Mouse (Mus musculus) lung, embryonic 16.5 days (tissue): ENCODE results near the gene Aoah. TPM values are rescaled to one million over a fixed set of nuclear protein-coding genes. Genes with fewer than 3 reads are reported as not detected.

Source experiments
- ATAC-seq: fragments of 200-750 bp; cut with Nextera tagmentation; 2 replicates; pipeline ENCODE4 v1.8.0; 2017; ENCODE audit warnings: low read depth, mild to moderate bottlenecking, moderate library complexity
- H3K27ac ChIP-seq: fragments of 300-500 bp; sonication (generic); 2 replicates; pipeline ENCODE4 v1.5.1; 2014; ENCODE audit warnings: mild to moderate bottlenecking, control low read depth, low read length
- H3K27me3 ChIP-seq: fragments of 300-500 bp; sonication (generic); 2 replicates; pipeline ENCODE4 v1.6.1; 2014; ENCODE audit warnings: low read depth, low read length, mixed read lengths; ENCODE audit not compliant: control insufficient read depth, insufficient read depth
- H3K36me3 ChIP-seq: fragments of 300-500 bp; sonication (generic); 2 replicates; pipeline ENCODE4 v1.6.1; 2014; ENCODE audit warnings: low read length; ENCODE audit not compliant: control insufficient read depth, insufficient read depth
- H3K4me1 ChIP-seq: fragments of 300-500 bp; sonication (generic); replicated peaks from 2 replicates; pipeline ENCODE4 v1.6.1; 2014; ENCODE audit warnings: low read length, mixed read lengths; ENCODE audit not compliant: control insufficient read depth, insufficient read depth
- H3K4me2 ChIP-seq: fragments of 300-500 bp; sonication (generic); 2 replicates; pipeline ENCODE4 v1.6.1; 2014; ENCODE audit warnings: low read depth, low read length, control low read depth
- H3K4me3 ChIP-seq: fragments of 300-500 bp; sonication (generic); 2 replicates; pipeline ENCODE4 v1.5.1; 2014; ENCODE audit warnings: mild to moderate bottlenecking, low read length, control low read depth
- H3K9ac ChIP-seq: fragments of 300-500 bp; sonication (generic); 2 replicates; pipeline ENCODE4 v1.6.1; 2014; ENCODE audit warnings: low read length, control low read depth
- H3K9me3 ChIP-seq: fragments of 300-500 bp; sonication (generic); 2 replicates; pipeline ENCODE4 v1.6.1; 2016; ENCODE audit warnings: low read length; ENCODE audit not compliant: control insufficient read depth
- WGBS: fragments of 180-500 bp; shearing (Covaris S2); extraction: QIAGEN DNeasy Blood & Tissue Kit; methylation state at CpG from one replicate; pipeline ENCODE4 v1.1.7; 2014; 5-methylcytosine and 5-hydroxymethylcytosine counted together
- polyA plus RNA-seq: library from polyadenylated mRNA; unstranded; fragments of >200 nt; fragmentation: Nextera tagmentation; extraction: Ambion mirVana; gene quantifications from 2 replicates; pipeline ENCODE4 v1.2.1, GENCODE M21; 2015

Aoah gene
- 1.2 and 1.3 TPM in 2 replicates for polyA plus RNA-seq

DNA sequence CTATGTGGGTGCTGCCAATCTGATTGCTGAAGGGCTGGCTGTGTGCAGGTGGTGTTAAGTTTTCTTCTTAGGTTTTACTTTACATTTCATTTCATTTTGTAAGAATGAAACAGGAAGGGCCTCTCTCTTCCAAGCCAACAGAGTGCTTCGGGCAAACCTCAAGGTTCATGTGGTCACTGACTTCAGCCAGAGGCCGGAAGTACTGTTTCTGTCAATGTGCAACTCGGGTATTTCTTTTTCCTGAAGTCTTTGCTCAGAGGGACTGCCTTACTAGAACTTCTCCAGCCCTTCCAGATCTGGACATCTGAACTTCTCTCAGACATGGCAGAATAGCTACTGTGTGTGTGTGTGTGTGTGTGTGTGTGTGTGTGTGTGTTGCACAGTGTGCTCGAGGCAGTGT, at the start of gene Aoah:
TSS of gene Aoah (plus strand) at position 213 of the 400 bp plus-strand sequence.
- H3K9me3 ChIP-seq = no peaks in the 10 kb centered on the region
- no peaks in the 10 kb centered on the region for H3K4me1 ChIP-seq
- no peak within 1 kb of the TSS for H3K4me3 ChIP-seq
- H3K9ac ChIP-seq = no peak within 1 kb of the TSS
- ATAC-seq = no peak
- no peaks in the 10 kb centered on the region for H3K27me3 ChIP-seq
- WGBS = 62% methylated on average over 4 of the region's 4 CpGs
- no peak within 1 kb of the TSS for H3K4me2 ChIP-seq
- H3K36me3 ChIP-seq = no peaks in the 10 kb centered on the region
- H3K27ac ChIP-seq = no peak within 1 kb of the TSS

DNA sequence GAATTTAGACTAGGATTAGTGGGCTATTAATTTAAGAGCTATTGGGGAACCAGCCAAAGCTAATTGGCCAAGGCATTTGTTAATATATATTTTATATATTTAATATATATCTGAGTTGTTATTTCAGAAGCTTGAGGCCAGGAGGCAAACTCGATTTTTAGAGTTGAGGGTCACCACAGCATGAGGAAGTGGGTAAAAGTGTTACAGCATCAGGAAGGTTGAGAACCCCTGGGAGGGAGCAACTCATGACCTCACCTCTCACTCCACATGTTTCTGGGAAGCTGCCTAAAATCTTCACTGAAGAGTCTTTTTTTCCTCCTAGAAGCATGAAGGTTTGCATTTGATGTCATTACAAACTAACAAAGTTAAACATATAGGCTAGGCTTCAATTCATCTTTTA, 39.1 kb upstream of the Aoah start:
- Histone ChIP-seq H3K36me3 (no peaks in the 10 kb centered on the region), H3K4me3 (no peak overlapping the region), H3K4me1 (no peaks in the 10 kb centered on the region), H3K27me3 (no peaks in the 10 kb centered on the region), H3K4me2 (no peak overlapping the region), H3K27ac (no peak overlapping the region), H3K9me3 (no peaks in the 10 kb centered on the region), H3K9ac (no peak overlapping the region)
- ATAC-seq = no peak
- WGBS = 48% methylated on average over 1 of the region's 1 CpGs

DNA sequence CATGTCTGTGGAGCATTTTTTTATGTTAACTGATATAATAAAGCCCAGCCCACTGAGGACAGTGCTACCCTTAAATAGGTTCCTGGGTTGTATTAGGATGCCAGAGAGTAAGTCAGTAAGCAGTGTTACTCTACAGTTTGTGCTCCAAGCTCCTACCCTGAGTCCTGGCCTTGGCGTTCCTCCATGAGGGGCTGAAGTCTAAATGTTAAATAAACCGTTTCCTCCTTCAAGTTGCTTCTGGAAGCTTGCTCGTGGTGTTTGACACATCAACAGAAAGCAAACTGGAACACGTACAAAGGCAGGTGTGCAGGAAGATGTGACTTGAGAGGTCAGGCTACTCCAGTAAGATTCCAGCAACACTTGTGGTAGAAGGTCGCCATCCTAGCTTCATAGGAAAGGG, 10.3 kb upstream of the Aoah start:
- no peaks in the 10 kb centered on the region for H3K9me3 ChIP-seq
- no peaks in the 10 kb centered on the region for H3K36me3 ChIP-seq
- no peaks in the 10 kb centered on the region for H3K4me1 ChIP-seq
- no peak for ATAC-seq
- H3K4me2 ChIP-seq = no peak overlapping the region
- H3K27ac ChIP-seq = no peak overlapping the region
- no peak overlapping the region for H3K9ac ChIP-seq
- H3K4me3 ChIP-seq = no peak overlapping the region
- whole genome bisulfite sequencing = 54% methylated on average over 5 of the region's 5 CpGs
- H3K27me3 ChIP-seq = no peaks in the 10 kb centered on the region

DNA sequence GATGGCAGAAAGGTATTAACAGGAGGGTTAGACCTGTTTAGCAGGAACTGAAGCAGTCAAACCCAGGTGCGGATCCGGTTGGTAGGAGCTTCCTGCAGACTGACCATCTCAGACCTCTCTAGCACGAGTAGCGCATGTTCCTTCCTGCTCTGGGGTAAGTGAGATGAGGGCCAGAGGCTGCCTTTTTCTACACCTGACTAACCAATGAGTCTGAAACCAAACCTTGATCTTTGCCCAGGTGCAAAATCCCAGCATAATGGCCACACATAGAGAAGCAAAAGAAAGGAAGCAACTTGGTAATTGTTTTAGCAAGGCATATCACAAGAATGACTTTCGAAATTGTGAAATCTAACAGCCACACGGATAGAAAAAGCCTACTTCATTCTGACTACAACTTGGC, 9.9 kb upstream of the Aoah start:
- Histone ChIP-seq H3K4me3 (no peak overlapping the region), H3K4me1 (no peaks in the 10 kb centered on the region), H3K9me3 (no peaks in the 10 kb centered on the region), H3K27ac (no peak overlapping the region), H3K4me2 (no peak overlapping the region), H3K27me3 (no peaks in the 10 kb centered on the region), H3K36me3 (no peaks in the 10 kb centered on the region), H3K9ac (no peak overlapping the region)
- ATAC-seq = no peak
- WGBS = 81% methylated on average over 6 of the region's 6 CpGs

DNA sequence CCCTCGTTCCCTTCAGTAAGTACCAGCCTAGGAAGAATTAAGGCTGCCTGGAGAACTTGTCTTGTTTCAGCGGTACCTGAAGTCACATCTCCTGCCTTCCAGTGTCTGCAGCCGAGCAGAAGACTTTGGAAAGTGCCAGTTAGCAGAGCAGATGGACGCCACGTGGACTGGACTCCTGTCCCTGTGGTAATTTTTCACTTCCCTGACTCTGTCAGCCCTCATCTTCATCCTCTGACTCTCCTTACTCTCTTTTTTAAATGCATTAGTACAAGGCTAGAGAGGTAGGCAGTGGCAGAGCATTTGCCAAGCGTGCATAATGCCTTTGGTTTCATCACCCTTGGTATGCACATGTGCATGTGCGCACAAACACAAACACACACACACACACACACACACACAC, 8.0 kb upstream of the Aoah start:
- H3K9ac ChIP-seq = no peak overlapping the region
- H3K36me3 ChIP-seq = no peaks in the 10 kb centered on the region
- no peaks in the 10 kb centered on the region for H3K4me1 ChIP-seq
- no peak overlapping the region for H3K27ac ChIP-seq
- ATAC-seq = no peak
- no peaks in the 10 kb centered on the region for H3K9me3 ChIP-seq
- no peak overlapping the region for H3K4me2 ChIP-seq
- no peak overlapping the region for H3K4me3 ChIP-seq
- H3K27me3 ChIP-seq = no peaks in the 10 kb centered on the region
- 77% methylated on average over 7 of the region's 7 CpGs for WGBS

DNA sequence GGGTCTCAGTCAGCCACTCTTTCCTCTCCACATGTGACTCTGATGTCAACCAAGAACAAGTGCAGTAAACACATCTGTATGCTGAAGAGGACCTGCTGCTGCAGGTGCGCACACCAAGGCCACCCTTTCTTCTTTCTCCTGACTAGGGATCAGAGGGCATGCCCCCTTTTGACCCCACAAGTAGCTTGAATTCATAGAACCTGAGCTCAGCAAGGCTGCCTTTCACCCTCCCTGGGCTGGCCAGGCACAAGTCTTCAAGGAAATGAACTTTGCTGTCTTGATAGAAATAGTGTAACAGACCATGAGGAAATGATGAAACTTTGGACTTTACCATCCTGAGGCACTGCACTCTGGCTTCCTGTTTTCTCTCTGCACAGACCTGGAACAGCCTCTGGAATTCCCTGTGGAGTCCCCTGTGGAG, 7.1 kb upstream of the Aoah start:
- Histone ChIP-seq H3K9ac (no peak overlapping the region), H3K27ac (no peak overlapping the region), H3K27me3 (no peaks in the 10 kb centered on the region), H3K4me2 (no peak overlapping the region), H3K4me1 (no peaks in the 10 kb centered on the region), H3K4me3 (no peak overlapping the region), H3K36me3 (no peaks in the 10 kb centered on the region), H3K9me3 (no peaks in the 10 kb centered on the region)
- no peak for ATAC-seq
- 71% methylated on average over 1 of the region's 1 CpGs for WGBS

DNA sequence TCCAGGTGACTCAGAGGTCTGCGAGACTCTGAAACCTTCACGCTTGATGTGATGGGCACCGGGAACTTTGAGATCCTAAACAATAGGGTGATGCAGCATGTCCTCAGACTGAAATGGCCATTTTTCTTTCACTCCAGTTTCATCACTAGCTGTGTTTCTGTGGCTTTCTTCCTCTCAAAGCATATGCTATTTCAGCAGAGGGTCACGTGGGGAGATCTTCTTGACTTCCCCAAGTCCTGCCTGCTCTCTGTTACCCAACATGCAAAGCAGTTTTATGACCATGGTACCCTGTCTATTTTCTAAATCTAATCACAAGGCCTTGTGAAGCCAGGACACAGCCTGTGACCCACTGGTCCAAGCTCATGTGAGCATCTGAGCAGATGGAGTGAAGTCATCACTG, 6.0 kb upstream of the Aoah start:
- WGBS = 80% methylated on average over 4 of the region's 4 CpGs
- Histone ChIP-seq H3K9me3 (no peaks in the 10 kb centered on the region), H3K27ac (no peak overlapping the region), H3K4me3 (no peak overlapping the region), H3K9ac (no peak overlapping the region), H3K4me2 (no peak overlapping the region), H3K36me3 (no peaks in the 10 kb centered on the region), H3K27me3 (no peaks in the 10 kb centered on the region), H3K4me1 (no peaks in the 10 kb centered on the region)
- no peak for ATAC-seq

DNA sequence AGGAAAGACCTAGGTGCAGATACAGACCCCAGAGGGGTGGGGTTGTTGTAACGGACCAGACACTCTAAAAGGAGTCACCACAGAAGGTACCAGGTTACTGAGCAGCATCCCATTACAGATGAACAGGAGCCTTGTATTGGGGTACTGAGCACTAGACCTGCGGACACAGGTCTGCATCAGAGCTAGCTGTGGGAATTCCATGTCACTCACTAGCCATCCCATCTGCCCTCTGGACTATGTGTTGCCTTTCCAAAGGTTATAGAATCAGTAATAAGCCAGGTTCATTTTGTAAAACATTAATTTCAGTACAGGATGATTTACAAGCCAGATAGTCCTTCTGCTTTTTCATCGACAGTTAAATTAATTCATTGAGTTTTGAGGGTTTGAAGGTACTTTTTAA, 2.7 kb downstream of the Aoah start:
- Histone ChIP-seq H3K27ac (no peak overlapping the region), H3K4me1 (no peaks in the 10 kb centered on the region), H3K9ac (no peak overlapping the region), H3K9me3 (no peaks in the 10 kb centered on the region), H3K4me3 (no peak overlapping the region), H3K4me2 (no peak overlapping the region), H3K27me3 (no peaks in the 10 kb centered on the region), H3K36me3 (no peaks in the 10 kb centered on the region)
- ATAC-seq = no peak
- 86% methylated on average over 3 of the region's 3 CpGs for WGBS

DNA sequence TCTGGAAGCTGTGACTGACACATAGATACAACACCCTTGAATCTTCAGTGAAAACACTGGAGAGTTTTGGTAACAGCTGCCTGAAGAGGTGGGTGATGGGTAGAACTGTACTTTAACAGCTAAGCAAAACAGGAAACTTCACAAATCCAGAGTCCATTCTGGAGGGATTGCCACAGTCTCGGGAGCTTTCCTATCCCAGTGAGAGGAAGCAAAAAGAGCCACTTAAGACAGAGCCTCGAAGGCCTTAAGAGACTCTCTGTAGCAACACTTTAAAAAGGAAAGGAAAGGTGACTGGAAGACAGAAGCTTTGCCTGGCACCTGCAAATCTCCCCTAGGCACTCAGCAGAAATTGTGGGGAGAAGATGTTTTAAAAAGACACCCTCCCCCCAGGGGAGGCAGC, 4.6 kb downstream of the Aoah start:
- 17% methylated on average over 2 of the region's 2 CpGs for WGBS
- H3K27me3 ChIP-seq = no peaks in the 10 kb centered on the region
- no peaks in the 10 kb centered on the region for H3K9me3 ChIP-seq
- H3K36me3 ChIP-seq = no peaks in the 10 kb centered on the region
- no peak overlapping the region for H3K27ac ChIP-seq
- no peaks in the 10 kb centered on the region for H3K4me1 ChIP-seq
- H3K4me3 ChIP-seq = no peak overlapping the region
- H3K4me2 ChIP-seq = no peak overlapping the region
- H3K9ac ChIP-seq = no peak overlapping the region
- no peak for ATAC-seq

DNA sequence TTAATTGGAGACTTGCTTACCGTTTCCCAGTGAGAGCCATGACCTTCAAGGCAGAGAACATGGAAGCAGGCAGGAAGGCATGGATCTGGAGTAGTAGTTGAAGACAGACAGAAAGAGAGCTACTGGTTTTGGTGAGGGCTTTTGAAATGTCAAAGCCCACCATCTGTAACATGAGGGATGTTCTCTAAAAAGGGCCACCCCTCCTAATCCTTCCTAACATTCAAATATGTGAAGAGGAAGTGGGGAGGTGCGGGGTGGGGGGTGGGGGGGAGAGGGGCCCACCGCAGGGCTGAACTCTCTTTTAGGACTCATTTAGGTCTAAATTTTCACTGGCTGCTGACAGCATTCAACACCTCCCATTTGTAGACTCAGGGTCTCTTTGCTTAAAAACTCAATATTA, 5.9 kb downstream of the Aoah start:
- no peaks in the 10 kb centered on the region for H3K27me3 ChIP-seq
- no peak overlapping the region for H3K4me3 ChIP-seq
- 52% methylated on average over 3 of the region's 3 CpGs for WGBS
- H3K9ac ChIP-seq = no peak overlapping the region
- no peaks in the 10 kb centered on the region for H3K36me3 ChIP-seq
- no peak for ATAC-seq
- H3K9me3 ChIP-seq = no peaks in the 10 kb centered on the region
- no peaks in the 10 kb centered on the region for H3K4me1 ChIP-seq
- no peak overlapping the region for H3K4me2 ChIP-seq
- no peak overlapping the region for H3K27ac ChIP-seq
